Mouse (Mus musculus) G1E (cell line): ENCODE results near the gene Mob2. TPM values are rescaled to one million over a fixed set of nuclear protein-coding genes. Genes with fewer than 3 reads are reported as not detected.
A peak's percentile ranks its signal among the peaks of the same experiment; 100 is the strongest.

Experiments used
- ATAC-seq: 2 replicates; pipeline ENCODE4 v1.8.0; 2016; ENCODE audit warnings: mild to moderate bottlenecking; ENCODE audit not compliant: insufficient number of reproducible peaks, poor library complexity, low FRiP score, severe bottlenecking; ENCODE audit errors: extremely low read depth
- DNase-seq: peaks from one replicate; pipeline ENCODE4 v3.0.0; 2012; ENCODE audit warnings: low spot score
- H3K27me3 ChIP-seq: 2 replicates; pipeline ENCODE4 v1.6.1; 2012; ENCODE audit warnings: mild to moderate bottlenecking, low read length, inconsistent platforms; ENCODE audit not compliant: insufficient read depth
- H3K36me3 ChIP-seq: replicated peaks from 2 replicates; pipeline ENCODE3; 2012; ENCODE audit warnings: mild to moderate bottlenecking, inconsistent platforms
- H3K4me1 ChIP-seq: 2 replicates; pipeline ENCODE4 v1.6.1; 2012; ENCODE audit warnings: low read depth, low read length, inconsistent platforms, mixed read lengths; ENCODE audit not compliant: insufficient read depth
- H3K4me3 ChIP-seq: 2 replicates; pipeline ENCODE4 v1.5.1; 2012; ENCODE audit warnings: low read depth, mild to moderate bottlenecking, inconsistent platforms, low read length, moderate library complexity, mixed read lengths
- H3K9me3 ChIP-seq: replicated peaks from 2 replicates; pipeline ENCODE4 v1.6.1; 2012; ENCODE audit warnings: inconsistent platforms
- CTCF ChIP-seq: IDR thresholded peaks from 2 replicates; pipeline ENCODE4 v1.5.1; 2012; ENCODE audit warnings: low read depth, low read length, inconsistent platforms, mixed read lengths
- GATA1 ChIP-seq: IDR thresholded peaks from 2 replicates; pipeline ENCODE4 v1.6.1; 2012; ENCODE audit warnings: borderline replicate concordance, low read length, inconsistent platforms, mixed read lengths
- GATA2 ChIP-seq: IDR thresholded peaks from 2 replicates; pipeline ENCODE4 v1.6.1; 2012; ENCODE audit warnings: low read depth, low read length, inconsistent platforms, borderline replicate concordance
- POLR2AphosphoS5 ChIP-seq: IDR thresholded peaks from 2 replicates; pipeline ENCODE4 v1.6.1; 2012; ENCODE audit warnings: low read depth, low read length, inconsistent platforms; ENCODE audit not compliant: insufficient replicate concordance
- TAL1 ChIP-seq: conservative IDR thresholded peaks from 2 replicates; pipeline ENCODE4 v1.6.1; 2012; ENCODE audit warnings: low read depth, low read length, inconsistent platforms, mixed read lengths
- polyA plus RNA-seq: library from polyadenylated mRNA; stranded (reverse); fragments of >175 nt; gene quantifications from 2 replicates; pipeline ENCODE4 v1.2.3, GENCODE M21; 2012
- total RNA-seq, 2 experiments: library from RNA; stranded (forward) in 1 of 2; stranded (reverse) in 1 of 2; fragments of 200-1000 nt in 1 of 2; fragments of >200 nt in 1 of 2; fragmentation: Nextera tagmentation in 1 of 2; gene quantifications; 2 replicates each; pipeline ENCODE4 v1.2.3; 2014 to 2017

Mob2 gene
- total and polyA plus RNA-seq, 3 experiments, result 23.3 to 36.3 (median 33.9) TPM

DNA sequence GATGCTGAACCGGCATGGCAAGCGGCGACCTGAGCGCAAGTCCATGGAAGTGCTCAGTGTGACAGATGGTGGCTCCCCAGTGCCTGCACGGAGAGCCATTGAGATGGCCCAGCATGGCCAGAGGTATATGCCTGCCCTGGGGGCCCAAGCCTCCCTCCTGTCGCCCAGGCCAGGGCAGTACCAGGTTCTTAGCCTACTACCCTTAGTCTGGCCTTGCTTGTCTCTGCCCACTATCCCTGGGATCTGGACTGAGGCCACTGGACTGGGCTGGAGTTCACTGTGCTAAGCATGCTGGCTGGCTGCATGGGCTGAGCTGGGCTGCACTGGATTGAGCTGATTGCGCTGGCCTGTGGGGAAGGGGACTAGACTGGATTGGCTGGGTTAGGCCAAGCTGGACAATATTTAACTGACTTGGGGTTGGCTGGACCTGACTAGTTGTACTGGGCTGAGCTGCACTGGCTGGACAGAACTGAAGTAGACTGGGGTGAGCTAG is 72.5 kb downstream of the Mob2 start:
- TF ChIP-seq CTCF (no peak), POLR2AphosphoS5 (no peak), TAL1 (no peak), GATA2 (no peak), GATA1 (no peak)
- no peaks in the 10 kb centered on the region for H3K36me3 ChIP-seq
- ATAC-seq (no peak), DNase-seq (no peak)
- H3K9me3 ChIP-seq, result no peaks in the 10 kb centered on the region
- H3K27me3 ChIP-seq, result peaks cover 53% of the 10 kb centered on the region
- H3K4me1 ChIP-seq, result no peaks in the 10 kb centered on the region
- no peak overlapping the region for H3K4me3 ChIP-seq

DNA sequence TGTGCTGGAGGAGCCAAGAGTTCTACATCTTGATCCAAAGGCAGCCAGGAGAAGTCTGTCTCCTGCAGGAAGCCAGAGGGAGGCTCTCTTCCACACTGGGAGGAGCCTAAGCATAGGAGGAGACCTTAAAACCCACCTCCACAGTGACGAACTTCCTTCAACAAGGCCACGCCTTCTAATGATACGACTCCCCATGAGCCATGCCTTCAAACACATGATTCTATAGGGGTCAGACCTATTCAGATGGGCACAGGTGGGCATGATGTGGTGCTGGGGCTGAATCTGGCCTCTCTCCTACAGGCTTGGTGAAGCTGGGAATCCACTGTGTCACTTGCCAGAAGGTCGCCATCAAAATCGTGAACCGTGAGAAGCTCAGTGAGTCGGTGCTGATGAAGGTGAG is 79.6 kb downstream of the Mob2 start:
- H3K9me3 ChIP-seq, result no peaks in the 10 kb centered on the region
- H3K27me3 ChIP-seq, result peaks cover 20% of the 10 kb centered on the region
- H3K4me1 ChIP-seq, result no peaks in the 10 kb centered on the region
- DNase-seq (no peak), ATAC-seq (no peak)
- TF ChIP-seq TAL1 (no peak), GATA1 (no peak), POLR2AphosphoS5 (no peak), CTCF (no peak), GATA2 (no peak)
- no peaks in the 10 kb centered on the region for H3K36me3 ChIP-seq
- H3K4me3 ChIP-seq, result no peak overlapping the region

DNA sequence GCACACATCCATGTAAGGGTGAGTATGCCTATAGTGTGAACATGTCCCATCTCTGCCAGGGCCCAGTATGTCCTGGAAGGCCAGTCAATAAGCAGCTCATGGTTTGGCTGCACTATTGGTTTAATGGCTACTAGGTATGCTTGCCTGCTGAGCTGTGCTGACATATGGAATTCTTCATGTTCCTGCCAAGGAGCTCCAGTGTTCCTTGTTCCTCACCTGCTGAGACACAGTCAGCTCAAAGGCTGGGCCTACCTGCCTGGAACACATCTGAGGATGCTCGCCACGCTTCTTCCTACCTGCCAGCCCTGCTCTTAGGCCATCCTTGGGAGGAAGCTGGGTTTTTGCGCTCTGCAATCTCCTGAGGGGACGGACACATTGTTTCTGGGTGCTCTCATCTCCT is 81.6 kb downstream of the Mob2 start:
- Histone ChIP-seq H3K36me3 (no peaks in the 10 kb centered on the region), H3K4me3 (no peak overlapping the region), H3K9me3 (no peaks in the 10 kb centered on the region), H3K4me1 (no peaks in the 10 kb centered on the region), H3K27me3 (peaks cover 8% of the 10 kb centered on the region; the same call in 1 of the 2 replicates)
- ATAC-seq (no peak), DNase-seq (no peak)
- TF ChIP-seq POLR2AphosphoS5 (no peak), GATA1 (no peak), GATA2 (no peak)

- DNase-seq, result no peak
- Histone ChIP-seq H3K4me1 (no peaks in the 10 kb centered on the region), H3K27me3 (peaks cover 5% of the 10 kb centered on the region; the same call in 1 of the 2 replicates), H3K36me3 (no peaks in the 10 kb centered on the region), H3K9me3 (no peaks in the 10 kb centered on the region), H3K4me3 (no peak overlapping the region)
- no peak for ATAC-seq
- TF ChIP-seq GATA1 (no peak), GATA2 (no peak), CTCF (no peak), POLR2AphosphoS5 (no peak), TAL1 (no peak)
Measured at GRCm38 (mm10) chr7:141978003-141978402, 82.9 kb downstream of the Mob2 start.

DNA sequence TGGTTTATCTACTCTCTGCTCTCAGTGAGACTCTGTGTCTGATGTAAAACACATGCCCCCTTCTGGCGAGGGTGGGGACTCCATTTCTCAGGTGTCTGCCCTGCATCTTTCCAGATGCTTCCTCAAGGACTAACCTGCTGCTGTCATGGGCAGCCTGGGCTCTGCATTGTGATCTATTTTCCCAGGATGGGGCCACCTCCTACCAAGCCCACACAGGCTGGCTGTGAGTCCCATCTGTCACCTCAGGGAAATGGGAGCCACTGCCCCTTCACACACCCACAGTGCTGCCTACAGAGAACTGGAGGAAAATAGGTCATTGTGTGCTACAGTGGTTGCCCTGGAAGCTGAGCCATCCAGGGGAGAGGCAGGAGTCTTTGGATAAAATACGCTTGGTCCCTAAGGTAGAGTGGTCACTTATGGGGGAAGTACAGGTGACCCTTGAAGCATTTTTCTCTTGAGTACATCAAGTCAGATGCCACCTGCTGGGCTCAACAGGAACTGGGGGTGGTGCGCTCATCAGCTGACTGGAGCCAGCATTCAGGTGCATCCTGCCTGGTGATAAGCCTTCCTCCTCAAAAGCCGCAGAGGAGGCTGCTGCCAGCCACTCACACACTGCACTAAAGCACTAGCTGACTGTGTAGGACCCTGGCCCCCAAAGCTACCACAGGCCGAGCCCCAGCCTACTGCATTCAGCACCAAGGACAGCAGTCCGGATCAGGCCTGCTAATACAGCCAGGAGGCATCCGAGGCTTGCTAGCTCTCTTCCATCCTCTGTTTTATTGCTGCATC is 87.8 kb downstream of the Mob2 start:
- DNase-seq, result peak; percentile 40
- TF ChIP-seq CTCF (0 out of 2 replicates have a peak, but pooled peaks have one; percentile 10), POLR2AphosphoS5 (no peak)
- Histone ChIP-seq H3K27me3 (no peaks in the 10 kb centered on the region), H3K4me3 (no peak overlapping the region), H3K36me3 (no peaks in the 10 kb centered on the region), H3K4me1 (no peaks in the 10 kb centered on the region), H3K9me3 (no peaks in the 10 kb centered on the region)
- no peak for ATAC-seq

- no peaks in the 10 kb centered on the region for H3K36me3 ChIP-seq
- TF ChIP-seq CTCF, result no peak
- TF ChIP-seq GATA1, result no peak
- no peak for TF ChIP-seq TAL1
- no peak for TF ChIP-seq POLR2AphosphoS5
- TF ChIP-seq GATA2, result no peak
- ATAC-seq (no peak), DNase-seq (no peak)
- H3K9me3 ChIP-seq, result no peaks in the 10 kb centered on the region
- peaks cover 3% of the 10 kb centered on the region for H3K27me3 ChIP-seq
- H3K4me3 ChIP-seq, result no peak overlapping the region
- no peaks in the 10 kb centered on the region for H3K4me1 ChIP-seq
Measured at GRCm38 (mm10) chr7:141966281-141966680, 94.6 kb downstream of the Mob2 start.

GRCm38 (mm10) chr7:141962521-141962920 is 98.3 kb downstream of the Mob2 start:
- no peaks in the 10 kb centered on the region for H3K36me3 ChIP-seq
- no peaks in the 10 kb centered on the region for H3K4me1 ChIP-seq
- H3K9me3 ChIP-seq, result no peaks in the 10 kb centered on the region
- TF ChIP-seq GATA2 (no peak), GATA1 (no peak), CTCF (no peak), POLR2AphosphoS5 (no peak), TAL1 (no peak)
- H3K27me3 ChIP-seq, result peaks cover 3% of the 10 kb centered on the region
- no peak overlapping the region for H3K4me3 ChIP-seq
- no peak for DNase-seq
- no peak for ATAC-seq
